Mouse (Mus musculus): ENCODE measurements around the gene Macf1.

The Macf1 gene

DNA sequence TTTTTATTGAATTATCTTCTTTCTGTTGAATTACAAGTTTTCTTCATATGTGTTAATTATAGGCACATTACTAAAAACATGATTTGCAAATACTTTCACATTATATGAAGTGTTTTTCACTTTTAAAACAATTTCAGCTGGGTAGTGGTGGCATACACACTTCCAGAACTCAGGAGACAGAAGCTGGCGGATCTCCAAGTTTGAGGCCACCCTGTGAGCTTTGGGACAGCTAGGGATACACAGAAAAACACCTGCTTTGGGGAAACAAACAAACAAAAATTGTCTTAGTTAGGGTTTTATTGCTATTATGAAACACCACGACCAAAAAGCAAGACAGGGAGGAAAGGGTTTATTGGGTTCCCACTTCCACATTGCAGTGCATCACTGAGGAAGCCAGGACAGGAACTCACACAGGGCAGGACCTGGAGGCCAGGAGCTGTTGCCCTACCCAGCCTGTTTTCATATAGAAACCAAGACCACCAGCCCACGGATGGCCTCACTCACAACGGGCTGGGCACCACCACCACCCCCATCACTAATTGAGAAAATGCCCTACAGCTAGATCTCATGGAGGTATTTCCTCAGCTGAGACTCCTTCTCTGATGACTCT lies 93.0 kb downstream of the Macf1 start:
- no peak for DNase-seq

DNA sequence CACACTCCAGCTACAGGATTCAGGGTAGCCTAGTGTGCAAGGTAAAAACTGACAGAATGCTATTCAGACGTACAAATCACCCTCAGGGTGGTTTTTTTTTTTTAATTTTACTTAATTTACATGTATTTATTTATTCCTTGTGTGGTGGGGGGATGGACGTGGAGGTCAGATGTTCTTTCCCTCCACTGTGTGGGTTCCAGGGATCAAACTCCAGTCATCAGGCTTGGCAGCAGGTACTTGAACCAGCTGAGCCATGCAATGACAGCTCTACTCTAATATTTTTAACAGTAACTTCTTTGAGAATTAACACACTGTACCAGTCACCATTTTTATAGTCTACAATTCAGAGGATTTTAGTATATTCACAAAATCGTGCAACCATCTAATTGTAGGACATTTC lies 94.7 kb downstream of the Macf1 start:
- no peak for DNase-seq

DNA sequence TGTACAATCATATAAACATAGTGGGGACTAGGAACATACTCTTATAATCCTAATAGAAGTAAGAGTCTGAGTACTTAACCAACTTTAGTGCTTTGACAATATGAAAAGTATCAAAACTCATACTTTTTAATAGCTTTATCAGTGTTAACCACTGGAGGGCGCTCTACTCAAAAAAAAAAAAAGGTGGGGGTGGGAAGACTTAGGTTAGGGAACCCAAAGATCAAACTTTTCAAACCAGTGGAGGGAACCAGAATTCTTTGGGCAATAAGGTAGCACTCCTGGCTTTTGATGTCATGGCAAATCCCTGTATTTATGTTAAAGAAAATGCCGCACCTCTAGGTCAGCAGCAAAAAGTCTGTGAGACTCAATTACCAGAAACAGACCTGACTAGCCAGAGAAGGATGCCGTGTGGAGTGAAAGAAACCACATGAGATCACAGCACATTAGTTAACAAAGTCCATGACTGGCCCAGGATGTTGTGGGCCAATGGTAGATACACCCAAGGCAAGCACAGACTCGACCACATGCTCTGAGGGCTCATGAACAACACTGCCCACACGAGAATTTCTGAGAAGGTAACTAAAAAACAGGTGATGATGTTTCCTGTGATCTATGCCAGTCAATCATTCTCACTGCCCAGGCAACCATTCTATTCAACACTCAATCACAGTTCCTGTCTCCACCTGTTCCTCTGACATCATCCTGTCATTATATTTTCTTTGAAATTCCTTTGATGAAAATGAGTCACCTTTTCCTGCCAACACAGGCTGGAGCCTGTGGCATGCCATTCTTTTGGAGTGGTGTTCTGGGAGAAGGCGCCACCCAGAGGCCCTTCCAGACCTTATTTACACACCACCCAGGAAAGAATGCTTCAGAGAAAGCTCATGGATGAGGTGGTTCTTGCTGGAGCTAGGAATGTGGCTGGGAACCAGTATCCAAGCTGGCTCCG lies 95.5 kb downstream of the Macf1 start:
- DNase-seq: no peak

DNA sequence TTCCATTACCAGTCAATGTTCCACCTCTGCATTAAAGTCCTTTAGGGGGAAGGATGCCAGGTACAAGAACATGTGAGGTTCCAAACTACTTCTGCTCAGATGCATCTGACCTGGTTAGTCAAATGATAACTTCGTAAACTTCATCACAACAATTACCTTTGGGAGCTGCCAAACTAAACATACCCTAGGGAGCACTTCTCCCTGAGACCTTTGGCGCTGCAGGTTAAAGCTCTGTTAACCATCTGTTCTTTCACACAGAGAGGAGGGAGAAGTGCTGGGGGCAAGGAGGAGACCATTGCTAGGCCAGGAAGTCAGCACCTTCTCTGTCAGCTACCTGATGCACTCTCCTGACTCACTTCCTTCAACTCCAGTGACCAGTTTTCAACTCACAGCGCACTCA lies 96.5 kb downstream of the Macf1 start:
- no peak for DNase-seq

DNA sequence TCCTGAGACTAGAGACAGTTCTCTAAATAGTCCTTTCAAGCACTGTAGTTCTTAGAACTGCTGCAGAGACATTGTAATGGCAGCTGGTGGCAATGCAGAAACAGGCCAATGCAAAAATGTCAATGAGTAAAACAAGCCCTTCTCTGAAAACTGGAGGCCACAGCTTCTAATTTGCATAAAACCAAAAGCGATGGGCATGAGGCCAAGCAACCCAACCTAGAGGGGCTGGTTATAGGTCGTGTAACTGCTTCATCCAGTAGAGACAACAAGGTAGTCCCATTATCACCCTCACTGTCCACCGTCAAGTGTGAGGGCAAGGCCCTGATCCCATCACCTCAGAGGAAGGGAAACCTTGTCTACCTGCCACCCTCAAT lies 99.5 kb downstream of the Macf1 start:
- peak; percentile 30 for DNase-seq

DNA sequence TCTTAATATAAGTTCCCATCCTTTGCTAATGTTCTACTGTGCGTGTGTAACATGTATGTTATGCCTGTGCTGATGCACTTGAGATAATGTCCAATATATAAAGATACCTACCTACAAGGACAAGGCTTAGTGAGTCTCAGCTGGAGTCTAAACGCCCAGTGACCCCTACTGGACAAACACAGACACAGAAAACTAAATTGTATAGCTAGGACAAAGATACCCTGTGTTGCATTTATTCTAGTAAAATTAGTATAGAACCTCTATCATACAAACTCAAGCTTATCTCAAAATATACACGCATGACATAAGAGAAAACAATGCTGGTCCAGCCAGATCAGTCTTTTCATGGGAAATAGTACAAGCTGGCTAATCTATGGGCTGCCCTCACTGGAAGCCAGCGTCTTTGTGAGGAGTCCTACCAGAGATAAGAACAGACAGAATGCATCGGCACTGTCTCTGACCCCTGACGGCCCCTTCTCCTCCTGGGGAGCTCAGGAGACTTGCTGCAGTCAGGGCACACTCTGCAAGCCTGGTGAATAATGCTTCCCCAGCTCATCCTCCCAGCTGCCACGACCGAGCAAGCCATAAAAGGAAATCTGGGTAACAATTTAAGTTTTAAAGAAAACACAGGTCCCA lies 100.0 kb downstream of the Macf1 start:
- peak; percentile 29 for DNase-seq

DNA sequence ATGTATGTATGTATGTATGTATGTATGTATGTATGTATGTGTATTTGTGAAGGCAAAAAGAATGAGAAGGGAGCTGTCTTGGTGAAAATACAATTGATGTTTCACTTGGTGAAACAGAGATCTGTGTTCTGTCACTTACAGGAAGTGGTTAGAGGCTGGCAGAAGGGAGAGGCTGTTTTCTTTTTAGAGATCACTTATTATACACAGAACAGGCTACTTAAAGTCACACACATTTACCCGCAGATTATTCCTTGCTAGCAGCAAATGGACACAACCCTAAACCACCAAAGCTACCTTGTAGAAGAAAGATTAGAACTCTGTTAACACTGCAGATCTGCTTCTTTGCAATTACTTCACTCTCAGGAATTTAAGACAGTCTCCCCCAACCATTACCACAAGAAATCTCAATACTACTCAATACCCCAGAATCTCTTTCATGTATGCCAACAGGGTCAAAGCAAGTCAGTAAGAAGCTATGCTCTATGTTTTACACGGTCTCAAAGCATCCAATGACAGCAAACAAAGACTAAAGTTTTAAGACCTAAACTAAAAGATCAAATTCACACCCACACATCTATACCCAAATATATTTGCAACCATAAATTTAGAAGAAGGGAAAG lies 106.6 kb downstream of the Macf1 start:
- no peak for DNase-seq

DNA sequence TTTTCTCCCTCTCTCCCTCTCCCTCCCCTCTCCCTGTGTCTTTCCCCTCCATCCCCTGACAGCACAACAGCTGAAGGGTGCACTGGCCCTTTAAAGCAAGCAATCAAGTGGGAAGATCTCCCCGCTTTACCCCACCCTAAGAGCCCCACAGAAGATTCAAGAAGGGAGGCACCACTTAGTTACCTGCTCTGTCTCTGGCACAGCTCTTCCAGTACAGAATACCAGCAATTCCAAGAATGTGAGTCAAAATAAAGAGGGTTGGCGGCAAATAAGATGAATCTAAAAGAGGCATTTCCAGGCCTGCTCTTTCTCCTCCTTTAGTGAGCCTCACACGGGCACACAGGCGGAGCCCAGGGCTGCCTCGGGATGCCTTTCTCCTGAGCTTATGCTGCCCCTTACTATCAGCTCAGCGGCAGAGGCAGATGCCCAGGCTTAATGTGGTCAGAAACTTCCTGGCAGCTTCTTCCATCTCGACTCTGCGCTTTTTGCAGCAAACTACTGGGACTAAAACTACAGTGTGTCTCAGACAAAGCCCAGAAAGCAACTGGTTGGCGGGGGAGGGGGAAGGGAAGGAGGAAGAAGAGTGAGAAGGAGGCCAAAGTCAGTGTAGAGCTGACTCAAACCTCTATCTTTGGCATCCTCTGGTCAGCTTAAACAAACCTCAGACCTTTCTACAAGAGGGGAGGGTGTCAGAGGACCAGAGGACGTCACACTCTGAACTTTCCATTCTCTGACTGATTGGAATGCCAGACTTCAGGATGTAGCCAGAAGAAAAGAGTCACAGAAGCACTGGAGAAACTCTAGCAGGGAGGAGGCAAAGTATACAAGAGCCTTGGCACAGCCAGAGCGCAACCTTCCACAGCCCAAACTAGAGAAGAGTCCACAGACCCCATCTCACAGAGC lies 111.5 kb downstream of the Macf1 start:
- DNase-seq: peak; percentile 69

DNA sequence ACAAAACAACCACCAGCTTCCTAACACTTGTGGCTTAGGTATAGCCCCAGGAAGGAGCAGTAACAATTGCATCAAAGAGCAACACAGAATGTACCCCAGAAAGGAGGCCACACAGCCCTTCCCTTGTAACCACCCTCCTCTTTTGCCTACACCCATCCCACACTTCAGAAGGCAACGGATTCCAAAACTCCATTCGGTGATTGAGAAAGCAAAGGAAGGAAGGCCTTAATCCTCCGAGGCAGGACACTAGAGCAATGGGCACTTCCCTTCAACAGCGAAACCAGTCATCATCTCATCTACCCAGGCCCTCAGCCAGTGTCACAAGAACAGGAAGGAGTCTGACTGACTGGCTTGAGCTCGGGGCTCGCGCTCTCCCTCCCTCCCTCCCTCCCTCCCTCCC lies 112.3 kb downstream of the Macf1 start:
- DNase-seq: peak; percentile 49

DNA sequence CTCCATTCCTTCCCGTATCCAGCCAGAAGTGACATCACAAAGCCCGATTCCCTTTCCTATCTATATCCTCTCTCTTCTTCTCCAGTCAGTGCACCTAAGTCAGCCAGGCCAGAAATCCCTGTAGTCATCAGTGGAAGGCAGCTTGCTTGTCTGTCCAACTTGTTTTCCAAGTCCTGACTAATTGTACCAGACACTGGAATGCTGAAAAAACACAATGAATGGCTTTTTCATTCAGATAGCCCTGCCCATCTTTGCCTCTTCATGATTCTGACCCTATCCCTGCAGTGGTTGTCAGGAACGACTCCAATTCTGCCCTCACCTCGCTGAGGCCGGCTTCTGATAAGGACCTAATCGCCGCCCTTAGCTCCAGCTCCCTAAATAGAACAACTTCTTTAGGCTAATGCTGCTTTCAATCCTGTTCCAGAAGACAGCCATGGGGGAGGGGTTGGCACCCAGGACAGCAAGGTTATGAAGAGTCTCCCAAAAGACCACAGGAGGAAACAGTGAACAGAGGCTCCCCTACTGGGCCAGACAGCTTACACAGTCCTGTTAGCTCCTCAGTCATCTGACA lies 118.8 kb downstream of the Macf1 start:
- DNase-seq: peak; percentile 43

DNA sequence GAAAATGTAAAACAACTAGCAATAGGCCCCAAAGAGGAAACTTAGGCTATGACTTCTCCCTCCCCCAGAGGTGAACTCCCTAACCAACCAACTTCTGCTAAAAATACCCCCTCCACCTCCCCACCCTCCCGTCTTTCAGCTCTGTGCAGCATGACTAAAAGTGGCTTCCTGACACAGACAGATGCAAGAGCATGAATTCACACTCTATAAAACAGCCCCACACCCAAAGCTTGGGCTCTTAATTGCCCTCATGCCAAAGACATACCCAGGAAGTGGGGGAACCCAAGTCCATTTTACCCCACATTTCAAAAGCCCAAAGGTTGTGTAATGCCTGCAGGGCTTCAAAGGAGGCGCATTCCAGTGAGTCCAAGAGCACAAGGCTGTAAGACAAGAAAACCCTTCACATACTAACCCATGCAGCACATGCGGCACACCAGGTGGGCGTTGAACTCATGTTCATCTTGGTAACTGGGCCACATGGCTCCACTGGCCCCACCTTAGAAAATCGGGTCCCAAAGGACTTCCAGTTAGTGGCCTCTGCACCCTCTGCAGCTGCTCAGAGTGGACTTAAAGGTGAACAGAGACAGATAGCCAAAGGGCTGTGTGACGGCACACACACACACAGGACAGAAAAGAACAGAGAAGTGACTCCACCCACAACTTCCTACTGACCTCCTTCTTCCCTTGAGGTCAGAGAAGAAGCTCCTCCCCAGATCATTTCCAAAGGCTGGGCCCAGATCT lies 119.9 kb downstream of the Macf1 start:
- no peak for DNase-seq

DNA sequence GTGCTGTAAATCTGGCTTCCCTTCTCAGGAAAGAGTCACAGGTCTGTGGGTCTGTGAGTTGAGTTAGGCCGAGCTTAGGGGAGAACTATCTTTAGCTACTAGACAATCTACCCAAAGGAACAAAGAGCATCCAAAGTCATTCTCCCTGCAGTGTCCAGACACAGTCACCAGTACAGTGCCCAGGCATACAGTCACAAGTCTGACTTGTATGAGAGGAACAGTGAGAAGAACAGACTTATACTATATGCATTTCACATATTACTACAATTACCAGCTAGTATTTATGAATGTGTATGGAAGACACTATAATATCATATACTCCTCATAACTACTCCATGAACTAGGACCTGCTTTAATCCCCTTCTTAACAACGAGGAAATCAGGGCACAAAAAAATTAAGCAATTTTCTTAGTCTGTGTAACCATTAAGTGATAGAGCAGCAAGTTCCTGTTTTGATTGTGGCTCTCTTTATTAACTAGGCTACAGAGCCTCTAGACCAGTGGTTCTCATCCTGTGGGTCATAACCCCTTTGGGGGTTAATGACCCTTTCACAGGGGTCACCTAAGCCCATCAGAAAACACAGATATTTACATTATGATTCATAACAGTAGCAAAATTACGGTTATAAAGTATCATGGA lies 121.9 kb downstream of the Macf1 start:
- no peak for DNase-seq

DNA sequence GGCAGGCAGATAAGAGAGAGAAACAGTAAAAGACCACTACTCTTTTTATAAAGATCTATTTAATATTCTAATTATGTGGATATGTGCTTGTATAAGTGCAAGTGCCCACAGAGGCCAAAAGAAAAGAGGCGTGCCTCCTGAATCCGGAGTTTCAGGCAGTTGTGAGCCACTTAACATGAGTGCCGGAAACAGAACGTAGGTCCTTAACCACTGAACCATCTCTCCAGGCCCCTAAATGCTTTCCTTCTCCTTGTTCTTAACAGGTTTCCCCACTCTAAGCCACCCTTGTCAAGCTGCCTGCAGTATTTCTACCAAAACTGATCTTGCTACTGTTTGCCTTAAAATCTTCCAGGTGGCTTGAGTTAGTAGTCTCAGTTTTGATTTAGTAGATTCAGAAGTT lies 123.3 kb downstream of the Macf1 start:
- no peak for DNase-seq

DNA sequence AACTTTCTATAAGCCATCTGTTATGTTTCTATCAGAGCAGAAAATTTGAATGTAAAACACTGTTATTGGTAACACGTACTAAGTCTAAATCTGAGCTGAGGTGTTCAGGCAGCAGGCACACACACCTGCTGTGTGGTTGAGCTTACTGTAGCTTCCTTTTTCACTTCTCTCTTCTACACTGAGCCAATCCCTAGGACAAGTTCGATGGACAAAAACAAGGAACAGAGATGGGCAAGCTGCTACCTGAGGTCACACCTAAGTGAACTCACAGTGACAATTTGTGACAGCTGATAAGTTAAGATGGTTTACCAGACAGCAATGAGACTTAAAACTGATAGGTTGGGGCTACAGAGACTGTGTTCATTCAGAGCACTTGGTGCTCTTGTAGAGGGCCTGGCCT lies 125.7 kb downstream of the Macf1 start:
- no peak for DNase-seq

DNA sequence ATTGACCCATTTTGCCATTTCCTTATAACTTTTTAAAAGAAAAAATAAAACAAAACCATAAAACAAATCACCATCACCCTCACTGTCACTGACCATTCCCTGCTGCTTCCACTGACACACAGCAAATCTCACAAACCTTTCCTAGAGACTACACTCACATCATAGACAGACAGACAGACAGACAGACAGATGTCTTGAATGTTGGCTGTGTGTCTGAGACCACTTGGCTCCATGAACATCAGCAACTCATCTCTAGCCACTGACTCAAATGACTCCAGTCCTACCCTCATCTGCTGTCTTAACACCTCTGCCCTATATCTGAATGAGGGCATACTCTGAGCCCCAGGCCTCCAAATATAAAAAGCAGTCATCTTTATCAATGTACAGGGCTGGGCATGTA lies 128.9 kb downstream of the Macf1 start:
- no peak for DNase-seq

DNA sequence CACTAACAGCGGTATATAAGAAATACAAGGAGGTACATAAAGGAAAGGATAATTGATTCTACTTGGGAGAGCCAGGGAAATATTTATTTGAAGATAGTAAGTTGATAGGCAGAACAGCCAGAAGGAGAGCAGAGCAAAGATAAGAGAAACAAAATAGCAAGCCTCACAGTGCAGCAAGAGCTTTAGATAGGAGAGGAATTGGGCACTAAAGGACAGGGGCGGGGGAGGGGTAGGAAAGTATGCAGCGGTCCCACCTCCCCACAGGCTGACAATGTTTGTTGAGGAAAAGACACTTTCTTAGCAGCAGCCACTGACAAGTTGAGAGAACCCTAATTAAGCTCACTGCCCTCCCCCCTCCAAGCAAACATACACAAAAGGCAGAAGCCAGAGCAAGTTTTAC lies 131.5 kb downstream of the Macf1 start:
- no peak for DNase-seq

DNA sequence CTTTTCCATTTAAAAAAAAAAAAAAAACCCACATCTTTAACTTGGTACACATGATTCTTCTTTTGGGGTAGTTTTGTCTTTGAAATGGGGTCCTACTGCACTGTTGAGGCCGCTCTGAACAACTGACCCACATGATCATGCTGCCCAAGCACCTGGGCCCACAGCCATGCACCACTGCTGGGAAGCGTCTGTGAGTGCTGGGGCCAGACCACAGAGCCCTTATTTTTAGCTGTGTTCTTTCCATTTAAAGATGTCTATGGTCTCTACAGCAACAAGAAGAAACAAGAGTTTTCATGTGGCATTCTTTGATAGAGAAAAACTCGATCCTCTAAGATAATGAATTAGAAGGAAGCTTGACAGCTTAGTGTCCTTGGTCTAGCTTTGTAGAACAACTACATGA lies 135.8 kb downstream of the Macf1 start:
- DNase-seq: no peak

DNA sequence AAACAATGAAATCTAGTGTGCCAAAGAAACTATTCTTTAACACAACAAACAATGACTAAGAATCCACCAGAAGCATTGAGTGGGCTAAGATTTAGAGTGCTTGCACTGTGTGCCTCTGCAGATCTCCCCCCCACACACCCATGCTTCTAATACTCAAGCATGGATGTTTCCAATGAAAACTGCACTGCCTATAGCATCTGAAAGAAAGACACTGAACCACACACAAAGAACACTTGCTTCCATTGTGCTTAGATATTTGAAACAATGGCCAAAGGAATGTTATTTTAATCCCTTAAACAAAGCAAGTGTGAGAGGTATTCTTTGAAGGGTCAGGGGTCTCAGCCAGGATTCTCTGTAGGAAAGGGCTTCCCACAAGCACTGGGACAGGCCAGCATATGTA lies 140.5 kb downstream of the Macf1 start:
- DNase-seq: peak; percentile 35

DNA sequence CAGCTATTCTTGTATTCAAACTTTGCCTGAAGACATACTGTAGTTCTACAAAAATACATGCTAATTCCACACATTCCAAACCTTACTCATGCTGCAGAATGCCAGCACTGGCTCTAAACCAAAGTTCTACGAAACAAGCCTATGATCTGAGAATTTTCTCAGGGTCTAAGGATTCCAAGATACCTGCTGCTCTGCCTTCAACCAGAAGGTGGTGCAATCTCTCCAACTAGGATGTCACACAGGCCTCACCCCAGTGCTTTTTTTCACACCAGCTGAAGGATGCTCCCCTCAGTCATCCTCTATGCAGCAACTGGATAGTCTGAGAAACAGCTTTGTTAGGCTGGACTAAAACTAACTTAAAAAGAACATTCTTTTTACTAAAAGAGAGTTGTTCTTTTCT lies 148.9 kb downstream of the Macf1 start:
- DNase-seq: peak; percentile 73

DNA sequence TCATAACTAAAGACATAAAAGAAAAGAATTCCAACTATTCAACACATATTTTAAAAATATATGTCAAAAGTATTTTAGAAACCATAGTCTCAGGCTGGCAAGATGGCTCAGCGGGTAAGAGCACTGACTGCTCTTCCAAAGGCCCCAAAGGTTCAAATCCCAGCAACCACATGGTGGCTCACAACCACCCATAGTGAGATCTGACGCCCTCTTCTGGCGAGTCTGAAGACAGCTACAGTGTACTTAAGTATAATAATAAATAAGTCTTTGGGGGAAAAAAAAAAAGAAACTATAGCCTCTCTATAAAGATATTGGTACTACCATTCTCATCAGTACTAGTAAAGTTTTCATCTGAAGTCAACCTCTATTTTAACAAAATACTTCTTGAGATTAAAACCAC lies 152.2 kb downstream of the Macf1 start:
- no peak for DNase-seq

DNA sequence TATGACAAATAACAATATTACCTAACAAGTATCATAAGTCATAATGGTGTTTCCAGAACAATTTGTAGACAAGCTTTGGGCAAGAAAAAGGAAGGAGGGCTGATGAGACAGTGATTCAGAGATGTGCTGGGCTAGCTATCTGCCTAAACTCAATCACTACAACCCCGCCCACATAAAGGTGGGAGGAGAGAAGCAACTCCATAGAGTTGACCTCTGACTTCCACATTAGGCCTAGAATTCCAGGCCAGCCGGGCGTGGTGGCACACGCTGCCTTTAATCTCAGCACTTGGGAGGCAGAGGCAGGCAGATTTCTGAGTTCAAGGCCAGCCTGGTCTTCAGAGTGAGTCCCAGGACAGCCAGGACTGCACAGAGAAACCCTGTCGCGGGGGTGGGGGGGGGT lies 153.2 kb downstream of the Macf1 start:
- DNase-seq: no peak
